Mouse (Mus musculus) cortical plate, adult 2 months (tissue): ENCODE measurements at regions not wholly inside any gene's neighbourhood (a gene's known extent, or its start where the extent isn't known, plus 50 kb on each side); places are given as distances from the start of the nearest gene placed in this dataset.

Experiments used
- CTCF ChIP-seq: fragments of 200-500 bp; IDR thresholded peaks from 2 replicates; pipeline ENCODE4 v1.5.1; 2011; ENCODE audit warnings: mild to moderate bottlenecking, control low read depth, low read length; ENCODE audit not compliant: insufficient read depth; ENCODE audit errors: extremely low read depth
- POLR2A ChIP-seq: fragments of 200-500 bp; IDR thresholded peaks from 2 replicates; pipeline ENCODE4 v1.6.1; 2011; ENCODE audit warnings: mild to moderate bottlenecking, low read length, control low read depth; ENCODE audit not compliant: insufficient read depth; ENCODE audit errors: extremely low read depth

DNA sequence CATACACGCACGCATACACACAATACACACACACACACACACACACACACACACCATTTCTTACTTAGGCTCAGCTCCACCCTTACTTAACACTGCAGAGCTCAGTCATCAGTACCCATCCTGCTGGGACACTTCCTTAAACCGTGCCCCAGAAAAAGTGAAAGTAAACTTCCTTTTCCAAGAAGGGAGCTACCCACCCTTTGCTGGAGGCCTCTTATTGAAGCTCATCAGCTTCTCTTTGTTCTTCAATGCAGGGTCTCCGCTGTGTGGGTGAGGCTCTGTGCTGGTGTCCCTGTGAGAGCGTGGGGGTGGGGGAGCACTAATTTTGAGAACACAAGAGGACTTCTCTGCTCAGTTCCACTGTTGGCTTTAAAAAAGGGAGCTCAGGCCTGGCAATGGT is 256.6 kb downstream of the Gm49356 start:
- TF ChIP-seq CTCF, result no peak
- TF ChIP-seq POLR2A, result no peak
